Mouse (Mus musculus) spleen, adult 18-20 months (tissue): ENCODE results near the gene Kcne3.

Experiments used
- DNase-seq, 2 experiments: peaks; one replicate each; pipeline ENCODE4 v3.0.0; 2022; ENCODE audit warnings: mixed read lengths in 2 of 2

Gene Kcne3

GRCm38 (mm10) chr7:100182388-100182787 lies 6.1 kb downstream of the Kcne3 start:
- no peak for DNase-seq

GRCm38 (mm10) chr7:100187601-100188000 lies 11.3 kb downstream of the Kcne3 start:
- peak in 1 of 2 experiments; percentile 34 for DNase-seq

GRCm38 (mm10) chr7:100190167-100190566 lies 13.9 kb downstream of the Kcne3 start:
- no peak for DNase-seq

GRCm38 (mm10) chr7:100190778-100191177 lies 14.5 kb downstream of the Kcne3 start:
- peak in 1 of 2 experiments; percentile 63 for DNase-seq

- DNase-seq: no peak
Measured at GRCm38 (mm10) chr7:100201191-100201590, 24.9 kb downstream of the Kcne3 start.

- no peak for DNase-seq
Measured at GRCm38 (mm10) chr7:100203616-100204015, 27.3 kb downstream of the Kcne3 start.

GRCm38 (mm10) chr7:100204871-100205270 lies 28.6 kb downstream of the Kcne3 start:
- DNase-seq: no peak

- DNase-seq: no peak
Measured at GRCm38 (mm10) chr7:100206144-100206543, 29.8 kb downstream of the Kcne3 start.

GRCm38 (mm10) chr7:100207886-100208285 lies 31.6 kb downstream of the Kcne3 start:
- DNase-seq: no peak

GRCm38 (mm10) chr7:100214310-100214709 lies 38.0 kb downstream of the Kcne3 start:
- no peak for DNase-seq

GRCm38 (mm10) chr7:100215116-100215732 lies 38.9 kb downstream of the Kcne3 start:
- DNase-seq: no peak

- DNase-seq: no peak
Measured at GRCm38 (mm10) chr7:100215976-100216375, 39.7 kb downstream of the Kcne3 start.

GRCm38 (mm10) chr7:100216601-100217565 lies 40.6 kb downstream of the Kcne3 start:
- no peak for DNase-seq

- peak; percentile 94 to 97 for DNase-seq
Measured at GRCm38 (mm10) chr7:100227158-100227875, 51.0 kb downstream of the Kcne3 start, which contains the start of gene Pgm2l1. Gene Pgm2l1 (plus strand): TSS chr7:100227394.

- DNase-seq: peak in 1 of 2 experiments; percentile 48
Measured at GRCm38 (mm10) chr7:100227896-100228525, 51.7 kb downstream of the Kcne3 start.

GRCm38 (mm10) chr7:100228957-100229356 lies 52.7 kb downstream of the Kcne3 start:
- no peak for DNase-seq

- DNase-seq: no peak
Measured at GRCm38 (mm10) chr7:100230646-100231045, 54.3 kb downstream of the Kcne3 start.

- no peak for DNase-seq
Measured at GRCm38 (mm10) chr7:100231661-100232060, 55.4 kb downstream of the Kcne3 start.

- no peak for DNase-seq
Measured at GRCm38 (mm10) chr7:100233681-100234080, 57.4 kb downstream of the Kcne3 start.
